Mouse (Mus musculus): ENCODE data around the gene Egf.

GRCm38 (mm10) chr3:129652476-129652875 lies 102.6 kb downstream of the Egf start:
- TF ChIP-seq CHD2 (IDR thresholded peaks at IDR 0.05; ENCODE audit: low read depth, low read length) (no peak), ZNF384 (IDR thresholded peaks at IDR 0.05; ENCODE audit: low read depth, low read length) (no peak)

Measured in ES-E14 (cell line).